Mouse (Mus musculus) layer of hippocampus, adult 18-20 months (tissue): ENCODE results near the gene C1s2. TPM values are rescaled to one million over a fixed set of nuclear protein-coding genes. Genes with fewer than 3 reads are reported as not detected.
A peak's percentile ranks its signal among the peaks of the same experiment; 100 is the strongest.
"Not testable (repeated sequence)": the region's sequence is repeated elsewhere in the genome, so short reads cannot be mapped to it uniquely, and the experiment has no call there.

Experiments
- DNase-seq, 2 experiments: peaks; one replicate each; pipeline ENCODE4 v3.0.0; 2022; ENCODE audit warnings: low spot score in 2 of 2
- total RNA-seq, 2 experiments: library from RNA; stranded (reverse); gene quantifications; 2 replicates each; pipeline ENCODE4 v1.2.3; 2021

C1s2 gene
- total RNA-seq, 2 experiments from 2014 or later: 0.40 to 0.41 TPM

- DNase-seq: peak; percentile 16
Measured at GRCm38 (mm10) chr6:124640041-124640440, 4.2 kb upstream of the C1s2 start.

DNA sequence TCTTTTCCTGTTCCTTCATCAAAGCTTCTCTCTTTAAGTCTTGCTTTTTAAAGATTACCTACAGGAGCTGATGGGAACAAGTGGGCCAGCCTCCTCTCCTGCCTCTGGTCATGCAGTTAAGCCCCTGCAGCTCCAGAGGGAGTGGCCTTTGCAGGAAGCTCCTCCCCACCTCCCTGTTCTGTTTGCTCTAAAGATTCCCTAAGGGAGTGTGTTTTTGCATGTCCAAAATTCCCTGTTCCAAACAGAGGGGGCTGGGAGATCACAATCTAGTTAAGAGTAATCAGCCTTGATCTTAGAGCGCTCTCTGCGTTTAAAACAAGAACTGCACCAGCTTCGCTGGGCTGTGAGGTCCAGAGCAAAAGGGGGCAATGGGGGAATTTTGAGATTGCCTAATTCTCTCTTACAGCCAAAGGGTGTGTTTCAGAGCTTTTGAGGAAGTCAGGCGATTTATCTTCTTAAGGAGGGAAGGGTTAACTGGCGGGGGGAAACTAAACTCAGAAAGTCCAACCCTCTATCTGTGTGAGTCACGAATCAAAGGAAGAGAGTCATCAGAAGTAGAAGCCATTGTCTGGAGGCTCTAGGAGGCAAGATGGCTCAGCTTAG lies 1.1 kb upstream of the C1s2 start:
- not testable (repeated sequence) for DNase-seq

DNA sequence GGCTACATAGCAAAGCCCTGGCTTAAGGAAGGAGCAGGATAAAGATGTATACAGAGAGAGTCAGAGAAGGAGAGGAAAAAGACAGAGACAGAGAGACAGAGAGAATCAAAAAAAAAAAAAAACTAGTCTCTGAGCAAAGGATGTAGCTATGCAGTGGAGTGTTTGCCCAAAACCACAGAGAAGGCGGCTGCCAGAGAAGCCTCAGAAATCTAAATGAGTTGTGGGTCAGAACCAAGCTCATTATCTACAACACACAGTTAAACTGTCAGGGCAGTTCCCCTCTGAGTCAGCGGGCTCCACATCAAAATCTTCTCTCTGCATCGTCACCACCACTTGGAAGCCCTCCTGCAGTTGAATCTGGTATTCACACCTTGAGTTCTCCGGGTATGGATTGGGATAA lies 5.1 kb downstream of the C1s2 start:
- no peak for DNase-seq

GRCm38 (mm10) chr6:124626184-124626583 lies 9.7 kb downstream of the C1s2 start:
- DNase-seq: not testable (repeated sequence)

DNA sequence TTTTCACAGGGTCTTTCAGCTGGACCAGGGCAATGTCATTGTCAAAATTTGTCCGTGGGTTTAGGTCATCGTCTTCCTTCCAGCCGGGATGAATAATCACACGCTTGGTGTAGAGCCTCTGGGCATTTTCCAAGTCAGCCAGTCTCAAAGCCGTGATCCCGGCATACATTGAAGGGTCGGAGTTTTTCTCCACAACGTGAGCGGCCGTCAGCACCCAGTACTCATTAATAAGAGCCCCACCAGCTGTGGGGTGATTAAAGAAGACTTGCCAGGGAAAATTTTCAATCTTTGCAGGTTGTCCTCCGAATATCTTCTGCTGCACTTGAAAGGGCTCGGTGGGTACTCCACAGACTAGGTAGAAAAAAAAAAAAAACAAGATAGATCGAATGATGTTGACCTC lies 10.3 kb downstream of the C1s2 start:
- no peak for DNase-seq

DNA sequence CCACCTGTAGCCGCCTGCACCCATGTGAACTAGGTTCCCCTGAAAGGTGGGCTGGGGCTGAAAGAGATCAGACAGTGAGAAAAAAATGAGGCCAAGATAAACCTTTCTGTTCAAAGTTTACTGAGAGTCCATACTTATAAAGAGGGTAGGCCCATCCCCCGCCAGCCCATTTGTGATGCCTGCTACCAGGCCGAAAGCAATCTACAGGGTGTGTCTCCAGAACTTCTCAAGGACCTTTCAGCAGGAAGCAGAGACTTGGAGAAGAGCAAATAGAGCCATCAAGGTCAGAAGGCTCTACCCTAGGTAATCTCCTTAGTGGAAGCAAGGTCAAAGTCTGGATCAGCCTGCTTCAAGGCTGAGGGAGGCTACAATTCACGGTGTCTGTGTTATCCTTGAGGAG lies 33.9 kb downstream of the C1s2 start:
- no peak for DNase-seq

DNA sequence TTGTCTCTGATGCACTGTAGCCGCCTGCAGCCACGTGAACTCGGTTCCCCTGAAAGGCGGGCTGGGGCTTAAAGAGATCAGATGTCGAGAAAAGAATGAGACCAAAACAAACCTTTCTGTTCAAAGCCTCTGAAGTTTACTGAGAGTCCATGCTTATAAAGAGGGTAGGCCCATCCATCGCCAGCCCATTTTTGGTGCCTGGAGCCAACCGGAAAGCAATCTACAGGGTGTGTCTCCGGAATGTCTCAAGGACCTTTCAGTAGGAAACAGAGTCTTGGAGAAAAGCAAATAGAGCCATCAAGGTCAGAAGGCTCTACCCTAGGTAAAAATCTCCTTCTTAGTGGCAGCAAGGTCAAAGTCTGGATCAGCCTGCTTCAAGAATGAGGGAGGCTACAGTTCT lies 42.8 kb downstream of the C1s2 start:
- DNase-seq: no peak

GRCm38 (mm10) chr6:124592186-124592700 lies 43.6 kb downstream of the C1s2 start:
- DNase-seq: no peak

- no peak for DNase-seq
Measured at GRCm38 (mm10) chr6:124588771-124589170, 47.1 kb downstream of the C1s2 start.

DNA sequence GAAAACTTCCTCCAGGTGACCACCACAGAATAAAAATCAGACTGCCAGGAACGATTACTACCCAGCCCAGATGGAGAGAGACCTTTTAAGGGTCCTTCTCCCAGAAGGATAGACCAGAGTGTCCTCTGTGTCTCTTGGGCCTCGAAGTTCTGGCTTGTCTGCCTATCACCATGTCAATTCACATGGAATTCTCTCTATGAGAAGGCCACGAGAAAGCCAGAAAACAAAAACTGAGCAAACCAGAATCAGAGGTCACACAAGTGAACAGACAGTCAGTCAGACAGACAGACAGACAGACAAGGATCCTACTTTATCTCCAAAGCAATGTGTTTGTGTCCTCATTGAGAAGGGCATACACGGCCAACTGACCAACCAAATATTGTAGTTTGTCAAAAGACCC lies 49.6 kb downstream of the C1s2 start:
- DNase-seq: no peak

DNA sequence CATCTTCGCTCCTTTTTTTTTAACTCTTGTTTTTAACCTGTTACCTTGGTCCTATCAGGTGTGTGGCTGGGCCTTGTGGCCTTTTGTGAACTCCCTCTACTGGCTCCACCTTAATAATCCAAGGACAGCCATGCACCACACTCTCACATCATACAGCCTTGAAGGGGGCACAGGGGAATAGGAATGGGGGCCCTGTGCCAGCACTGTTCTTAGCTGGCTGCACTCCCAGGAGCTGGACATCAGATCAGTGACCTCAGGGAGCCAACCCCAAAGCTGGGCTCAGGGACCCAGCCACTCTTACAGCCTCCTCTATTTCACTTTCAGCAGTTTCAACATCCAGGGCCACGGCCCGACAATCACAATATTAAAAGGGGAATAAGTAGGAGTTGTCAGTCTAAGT lies 50.1 kb downstream of the C1s2 start:
- no peak for DNase-seq

DNA sequence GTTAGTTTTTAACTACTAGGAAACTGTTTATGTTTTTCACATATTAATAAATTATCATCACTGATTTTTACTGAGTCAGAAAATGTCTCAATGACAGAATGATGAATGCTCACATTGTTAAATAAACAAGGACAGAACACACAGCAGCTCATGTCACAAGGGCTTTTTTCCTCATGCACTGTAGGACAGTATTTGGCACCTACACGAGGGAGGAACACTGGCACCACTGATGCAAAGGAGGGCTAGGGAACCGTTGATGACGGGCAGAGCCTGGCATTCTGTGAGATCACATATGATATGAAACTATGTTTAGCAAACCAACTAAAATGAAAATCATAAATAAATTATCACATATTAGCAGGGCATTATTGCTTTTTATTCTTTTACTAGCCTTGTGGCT lies 51.0 kb downstream of the C1s2 start:
- peak in 1 of 2 experiments; percentile 7 for DNase-seq

- DNase-seq: no peak
Measured at GRCm38 (mm10) chr6:124582231-124582630, 53.7 kb downstream of the C1s2 start.

DNA sequence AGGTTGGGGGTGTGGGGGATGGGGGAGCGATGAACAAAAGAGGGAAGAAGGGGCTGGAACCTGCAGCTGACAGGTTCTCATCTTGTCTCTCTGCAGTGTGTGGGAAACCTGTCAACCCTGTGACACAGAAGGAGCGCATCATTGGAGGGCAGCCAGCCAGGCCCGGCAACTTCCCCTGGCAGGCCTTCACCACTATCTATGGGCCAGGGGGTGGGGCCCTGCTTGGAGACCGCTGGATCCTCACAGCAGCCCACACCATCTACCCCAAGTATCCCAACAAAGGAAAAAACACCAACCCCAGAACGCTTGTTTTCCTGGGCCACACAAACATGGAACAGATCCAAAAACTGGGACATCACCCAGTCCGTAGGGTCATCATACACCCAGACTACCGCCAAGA lies 55.7 kb downstream of the C1s2 start:
- not testable (repeated sequence) for DNase-seq

GRCm38 (mm10) chr6:124575155-124575678 lies 60.7 kb downstream of the C1s2 start:
- not testable (repeated sequence) for DNase-seq

Other genes with a start within 250 kb of the C1s2 start
- gene Pex5, start 221.0 kb downstream of the C1s2 start, total RNA-seq: 10 to 100 TPM; 54.2 to 57.3 TPM
- 100 to 1,000 TPM; 269 to 293 TPM for gene Clstn3, start 171.3 kb downstream of the C1s2 start, total RNA-seq
- gene C1rl, start 143.0 kb downstream of the C1s2 start, total RNA-seq: under 1 TPM; 0.22 to 0.38 TPM
- gene C1ra, start 123.7 kb downstream of the C1s2 start, total RNA-seq: 1 to 10 TPM; 1.2 TPM
- 1 to 10 TPM in 1 of 2 experiments, under 1 TPM in 1; 0.84 to 1.6 TPM for gene C1s1, start 93.7 kb downstream of the C1s2 start, total RNA-seq
- gene C1rb, start 65.8 kb downstream of the C1s2 start, total RNA-seq: under 1 TPM in 1 of 2 experiments, not detected in 1; 0.20 TPM
- 10 to 100 TPM; 25.2 to 29.2 TPM for gene Lpcat3, start 26.9 kb upstream of the C1s2 start, total RNA-seq
- 10 to 100 TPM; 52.6 to 58.2 TPM for gene Emg1, start 76.1 kb upstream of the C1s2 start, total RNA-seq
- gene Phb2, start 76.3 kb upstream of the C1s2 start, total RNA-seq: 100 to 1,000 TPM; 115 to 123 TPM
- 1 to 10 TPM; 4.1 to 4.6 TPM for gene Ptpn6, start 102.6 kb upstream of the C1s2 start, total RNA-seq
- gene Grcc10, start 105.3 kb upstream of the C1s2 start, total RNA-seq: 100 to 1,000 TPM; 358 to 368 TPM
- not detected for gene Gm45234, start 119.9 kb upstream of the C1s2 start, total RNA-seq
- 100 to 1,000 TPM; 161 to 181 TPM for gene Atn1, start 120.4 kb upstream of the C1s2 start, total RNA-seq
- 1,000 to 10,000 TPM; 1,059 TPM for gene Eno2, start 133.6 kb upstream of the C1s2 start, total RNA-seq
- gene Lrrc23, start 143.6 kb upstream of the C1s2 start, total RNA-seq: 1 to 10 TPM; 2.7 to 4.7 TPM
- gene Spsb2, start 172.6 kb upstream of the C1s2 start, total RNA-seq: 1 to 10 TPM; 4.5 to 5.1 TPM
- 100 to 1,000 TPM; 796 to 825 TPM for gene Tpi1, start 178.2 kb upstream of the C1s2 start, total RNA-seq
- gene Usp5, start 193.4 kb upstream of the C1s2 start, total RNA-seq: 100 to 1,000 TPM; 182 to 185 TPM
- under 1 TPM; 0.52 to 0.53 TPM for gene Cdca3, start 193.5 kb upstream of the C1s2 start, total RNA-seq
- not detected for gene Gnb3, start 204.2 kb upstream of the C1s2 start, total RNA-seq
- 10 to 100 TPM; 29.5 to 30.9 TPM for gene P3h3, start 221.7 kb upstream of the C1s2 start, total RNA-seq
- gene Gpr162, start 227.9 kb upstream of the C1s2 start, total RNA-seq: 100 to 1,000 TPM; 183 to 187 TPM